Mouse (Mus musculus) kidney, adult 2 months (tissue): ENCODE measurements around the gene Ttc29.

Experiments used
- CTCF ChIP-seq: fragments of 200-500 bp; conservative IDR thresholded peaks from 2 replicates; pipeline ENCODE4 v1.5.1; 2011; ENCODE audit warnings: low read depth, mild to moderate bottlenecking, control low read depth, low read length, moderate library complexity, mixed read lengths; ENCODE audit not compliant: insufficient read depth, insufficient read length
- POLR2A ChIP-seq: fragments of 200-500 bp; IDR thresholded peaks from one replicate; pipeline ENCODE4 v1.6.1; 2011; ENCODE audit warnings: low read depth, low read length, control low read depth

DNA sequence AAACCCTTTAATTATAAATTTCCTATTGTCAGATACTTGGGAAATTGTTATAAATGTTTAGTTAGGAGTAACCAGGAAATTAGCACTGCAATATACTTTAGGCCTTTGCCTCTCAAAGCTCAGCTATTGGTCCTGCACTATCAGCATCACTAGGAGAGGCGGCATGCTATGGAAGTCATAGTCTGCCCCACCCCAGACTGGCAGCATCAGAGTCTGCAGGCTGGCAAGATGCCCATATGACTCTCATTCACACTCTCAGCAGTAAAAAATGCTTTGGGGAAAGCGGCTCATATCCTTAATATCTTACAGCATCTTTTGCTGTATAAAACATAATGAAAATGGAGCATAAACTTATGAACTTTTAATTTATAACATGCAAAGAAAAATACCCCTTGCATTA, 64.3 kb downstream of the Ttc29 start:
- TF ChIP-seq CTCF: no peak
- no peak for TF ChIP-seq POLR2A
